Mouse (Mus musculus) lung, postnatal 36 days (tissue): ENCODE results near the gene Eif5a2.

Experiments
- DNase-seq: peaks from one replicate; pipeline ENCODE4 v3.0.0; 2022; ENCODE audit warnings: mixed read lengths

Eif5a2 gene

DNA sequence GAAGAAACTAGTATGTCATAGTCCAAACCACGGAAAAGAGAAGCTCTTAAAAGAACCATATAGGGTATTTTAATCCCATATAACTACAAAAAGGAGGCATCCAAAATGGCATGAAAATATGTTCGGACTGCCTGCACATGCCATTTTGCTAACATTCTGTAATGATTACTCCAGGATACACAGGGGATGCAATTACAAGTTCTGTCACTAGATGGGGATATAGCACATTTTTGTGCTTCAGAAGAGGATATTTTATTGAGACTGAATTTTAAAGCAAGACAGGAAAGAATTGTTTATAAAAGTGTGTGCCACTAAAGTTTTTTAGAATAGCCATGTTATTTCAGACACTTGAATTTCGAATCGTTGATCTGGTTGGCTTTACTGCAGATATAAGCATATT, 33.3 kb downstream of the Eif5a2 start:
- DNase-seq: peak; percentile 51

- no peak for DNase-seq
Measured at GRCm38 (mm10) chr3:28816010-28816540, 35.0 kb downstream of the Eif5a2 start.

GRCm38 (mm10) chr3:28826272-28826671, 45.2 kb downstream of the Eif5a2 start:
- DNase-seq: no peak

DNA sequence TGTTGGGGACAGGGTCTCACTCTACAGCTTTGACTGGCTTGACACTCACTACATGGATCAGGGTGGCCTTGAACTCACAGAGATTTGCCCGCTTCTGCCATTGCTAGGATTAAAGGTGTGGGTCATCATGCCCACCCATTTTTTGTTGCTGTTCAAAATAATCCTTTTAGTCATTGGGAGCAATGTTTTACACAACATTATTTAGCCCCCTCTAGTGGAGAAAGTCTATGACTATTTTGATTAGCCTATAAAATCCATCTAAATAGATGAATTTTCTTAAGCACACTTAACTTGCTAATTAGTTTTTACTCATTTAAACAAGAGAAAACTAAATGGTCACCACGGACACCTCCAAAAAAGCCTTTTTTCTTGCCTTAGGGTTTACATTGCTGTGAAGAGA, 46.5 kb downstream of the Eif5a2 start:
- no peak for DNase-seq

GRCm38 (mm10) chr3:28829454-28829853, 48.4 kb downstream of the Eif5a2 start:
- DNase-seq: no peak

DNA sequence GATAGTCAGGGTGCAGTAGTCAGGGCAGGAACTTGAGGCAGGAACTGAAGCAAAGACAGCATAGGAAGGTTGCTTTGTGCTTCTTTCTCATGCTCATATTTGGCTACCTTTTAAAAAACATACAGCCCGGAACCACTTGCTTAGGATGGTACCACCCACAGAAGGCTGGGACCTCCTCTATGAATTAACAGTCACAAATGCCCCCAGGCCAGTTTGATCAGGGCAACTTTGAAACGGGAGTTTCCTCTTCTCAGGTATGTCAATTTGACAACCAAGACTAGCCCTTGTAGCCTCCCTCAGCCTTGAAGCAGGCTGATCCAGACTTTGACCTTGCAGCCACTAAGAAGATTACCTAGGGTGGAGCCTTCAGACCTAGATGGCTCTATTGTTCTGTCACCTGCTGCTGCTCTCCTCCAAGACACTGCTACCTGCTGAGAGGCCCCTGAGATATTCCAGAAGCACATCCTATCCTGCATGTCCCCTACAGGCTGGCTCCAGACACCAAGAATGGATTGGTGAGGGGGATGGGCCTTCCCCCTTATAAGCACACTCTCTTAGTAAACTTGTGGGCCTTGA, 55.8 kb downstream of the Eif5a2 start:
- no peak for DNase-seq

DNA sequence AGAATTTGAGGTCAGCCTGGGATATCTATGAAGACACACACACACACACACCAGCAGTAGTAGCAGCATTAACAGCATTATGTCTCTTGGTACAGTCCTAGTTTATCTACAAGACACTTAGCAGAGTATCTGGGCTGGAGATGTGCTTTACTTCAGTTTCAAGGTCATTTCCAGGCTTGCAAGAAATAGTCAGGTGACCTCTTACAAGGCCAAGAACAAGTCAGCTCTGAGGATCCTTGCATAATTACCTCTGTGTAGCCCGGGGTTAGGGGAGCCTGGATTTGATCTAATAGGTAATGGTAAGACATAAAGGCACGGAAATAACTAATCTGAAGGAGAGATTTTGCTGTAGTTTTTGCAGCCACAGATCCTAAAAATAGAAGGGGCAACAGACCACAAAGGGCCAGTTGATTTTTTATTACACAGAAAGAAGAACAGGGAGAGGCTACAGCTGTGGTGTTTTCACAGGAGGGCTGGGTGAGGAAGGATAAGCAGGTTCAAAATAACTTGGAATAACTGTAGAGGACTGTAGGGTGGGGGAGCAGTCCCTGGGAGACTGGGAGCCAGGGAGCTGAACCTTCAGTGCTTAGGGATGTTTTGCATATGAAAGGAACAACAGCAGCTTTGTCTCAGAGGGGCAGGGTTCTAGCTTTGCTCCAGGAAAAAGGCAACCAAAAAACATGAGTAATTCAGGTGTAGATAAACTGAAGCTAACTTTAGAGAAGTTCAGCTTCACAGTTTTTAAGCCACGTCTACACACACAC, 61.0 kb downstream of the Eif5a2 start:
- DNase-seq: no peak

DNA sequence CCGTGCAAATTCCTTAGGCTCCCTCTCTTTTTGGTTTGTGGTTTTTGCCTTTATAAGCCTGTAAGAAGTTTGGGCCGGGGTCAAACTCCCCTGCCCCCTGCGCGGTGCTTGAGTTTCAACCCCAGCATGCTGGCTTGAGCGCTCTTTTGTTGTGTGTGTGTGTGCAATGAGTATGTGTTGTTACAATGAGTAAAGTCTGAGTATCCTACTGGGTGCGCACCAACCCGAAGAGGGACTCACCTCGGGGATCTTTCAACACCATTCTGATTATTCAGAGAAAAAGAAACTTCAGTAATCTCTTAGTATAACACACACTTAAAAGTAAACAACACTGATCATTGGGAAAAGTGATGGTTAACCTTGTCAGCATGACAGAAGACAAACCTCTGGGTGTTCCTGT, 62.2 kb downstream of the Eif5a2 start:
- DNase-seq: no peak

DNA sequence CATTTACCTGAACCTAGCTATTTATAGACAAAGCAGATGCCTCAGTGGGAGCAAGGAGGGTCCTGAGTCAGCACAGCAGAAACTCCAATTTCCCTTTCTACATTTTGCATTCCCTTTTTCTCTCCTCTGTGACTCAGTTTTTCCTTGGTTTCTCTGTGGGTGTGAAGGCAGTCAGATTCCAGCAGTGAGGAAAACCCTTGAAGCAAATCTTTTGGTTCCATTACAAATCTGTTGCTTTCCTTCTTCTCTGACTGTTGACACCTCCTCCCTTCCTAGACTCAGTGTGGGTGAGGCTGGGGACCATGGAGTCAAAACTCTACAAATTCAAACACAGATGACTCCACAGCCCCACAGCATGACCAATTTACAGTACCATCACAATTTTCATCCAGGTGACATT, 66.0 kb downstream of the Eif5a2 start:
- no peak for DNase-seq
